Mouse (Mus musculus) forebrain, postnatal 0 days (tissue): ENCODE measurements around the gene Thrap3. TPM values are rescaled to one million over a fixed set of nuclear protein-coding genes. Genes with fewer than 3 reads are reported as not detected.
A peak's percentile ranks its signal among the peaks of the same experiment; 100 is the strongest.
"Not testable (repeated sequence)": the region's sequence is repeated elsewhere in the genome, so short reads cannot be mapped to it uniquely, and the experiment has no call there.

Experiments used
- ATAC-seq: fragments of 200-750 bp; cut with Nextera tagmentation; 2 replicates; pipeline ENCODE4 v1.8.0; 2017; ENCODE audit warnings: mild to moderate bottlenecking, moderate library complexity
- DNase-seq: peaks from one replicate; pipeline ENCODE4 v3.0.0-alpha.2; 2015
- H3K27ac ChIP-seq: fragments of 300-500 bp; sonication (generic); 2 replicates; pipeline ENCODE4 v1.5.1; 2014; ENCODE audit warnings: low read depth, mild to moderate bottlenecking, antibody characterized with exemption, low read length, moderate library complexity, mixed read lengths
- H3K27me3 ChIP-seq: fragments of 300-500 bp; sonication (generic); 2 replicates; pipeline ENCODE4 v1.6.1; 2014; ENCODE audit warnings: mild to moderate bottlenecking, low read length, mixed read lengths; ENCODE audit not compliant: insufficient read depth
- H3K36me3 ChIP-seq: fragments of 300-500 bp; sonication (generic); 2 replicates; pipeline ENCODE4 v1.6.1; 2014; ENCODE audit warnings: mild to moderate bottlenecking, moderate library complexity; ENCODE audit not compliant: insufficient read depth
- H3K4me1 ChIP-seq: fragments of 300-500 bp; sonication (generic); 2 replicates; pipeline ENCODE4 v1.6.1; 2014; ENCODE audit warnings: antibody characterized with exemption; ENCODE audit not compliant: insufficient read depth
- H3K4me2 ChIP-seq: fragments of 300-500 bp; sonication (generic); 2 replicates; pipeline ENCODE4 v1.6.1; 2014; ENCODE audit warnings: low read depth, mild to moderate bottlenecking, moderate library complexity
- H3K4me3 ChIP-seq: fragments of 300-500 bp; sonication (generic); 2 replicates; pipeline ENCODE4 v1.5.1; 2014; ENCODE audit warnings: low read depth, low read length, mixed read lengths
- H3K9ac ChIP-seq: fragments of 300-500 bp; sonication (generic); 2 replicates; pipeline ENCODE4 v1.6.1; 2014; ENCODE audit warnings: mild to moderate bottlenecking
- H3K9me3 ChIP-seq: fragments of 300-500 bp; sonication (generic); 2 replicates; pipeline ENCODE4 v1.6.1; 2016; ENCODE audit warnings: low read length
- CTCF ChIP-seq: sonication (generic); IDR thresholded peaks from 2 replicates; pipeline ENCODE4 v1.5.1; 2016; ENCODE audit warnings: antibody characterized with exemption, control low read depth, low read depth
- WGBS: fragments of 180-500 bp; shearing (Covaris S2); extraction: QIAGEN DNeasy Blood & Tissue Kit; methylation state at CpG from one replicate; pipeline ENCODE4 v1.1.7; 2014; 5-methylcytosine and 5-hydroxymethylcytosine counted together
- polyA plus RNA-seq: library from polyadenylated mRNA; unstranded; fragments of >200 nt; fragmentation: Nextera tagmentation; extraction: Ambion mirVana; gene quantifications from 2 replicates; pipeline ENCODE4 v1.2.1, GENCODE M21; 2015
- total RNA-seq: library from RNA; depleted of rRNA; stranded (reverse); fragments of >200 nt; gene quantifications from 2 replicates; pipeline ENCODE4 v1.2.3, GENCODE M21; 2014

Thrap3 gene
- total and polyA plus RNA-seq, 2 experiments from 2014 or later = 111 to 165 TPM

- Histone ChIP-seq H3K9ac (no peak overlapping the region), H3K4me2 (no peak overlapping the region), H3K4me3 (no peak overlapping the region), H3K9me3 (no peaks in the 10 kb centered on the region), H3K4me1 (no peaks in the 10 kb centered on the region), H3K27ac (no peak overlapping the region), H3K27me3 (no peaks in the 10 kb centered on the region), H3K36me3 (peaks cover 17% of the 10 kb centered on the region)
- no peak for DNase-seq
- no peak for ATAC-seq
- no peak for TF ChIP-seq CTCF
- WGBS = 87% methylated on average over 5 of the region's 5 CpGs
Measured at GRCm38 (mm10) chr4:126183034-126183433, 19.5 kb downstream of the Thrap3 start.

- DNase-seq (peak; percentile 70), ATAC-seq (peak; percentile 69)
- no peaks in the 10 kb centered on the region for H3K27me3 ChIP-seq
- H3K27ac ChIP-seq = no peak overlapping the region
- H3K9ac ChIP-seq = no peak overlapping the region
- WGBS = 50% methylated on average over 7 of the region's 7 CpGs
- no peak overlapping the region for H3K4me2 ChIP-seq
- no peak overlapping the region for H3K4me3 ChIP-seq
- H3K36me3 ChIP-seq = peaks cover 31% of the 10 kb centered on the region
- H3K9me3 ChIP-seq = no peaks in the 10 kb centered on the region
- H3K4me1 ChIP-seq = no peaks in the 10 kb centered on the region
- TF ChIP-seq CTCF = peak; percentile 81
Measured at GRCm38 (mm10) chr4:126181170-126181957, 21.2 kb downstream of the Thrap3 start.

GRCm38 (mm10) chr4:126175980-126176379, 26.6 kb downstream of the Thrap3 start:
- H3K4me3 ChIP-seq, H3K4me2 ChIP-seq, H3K9me3 ChIP-seq, DNase-seq, H3K4me1 ChIP-seq, H3K27ac ChIP-seq, H3K9ac ChIP-seq, H3K27me3 ChIP-seq, ATAC-seq: not testable (repeated sequence)
- 93% methylated on average over 7 of the region's 7 CpGs for WGBS
- H3K36me3 ChIP-seq = peaks cover 64% of the 10 kb centered on the region

DNA sequence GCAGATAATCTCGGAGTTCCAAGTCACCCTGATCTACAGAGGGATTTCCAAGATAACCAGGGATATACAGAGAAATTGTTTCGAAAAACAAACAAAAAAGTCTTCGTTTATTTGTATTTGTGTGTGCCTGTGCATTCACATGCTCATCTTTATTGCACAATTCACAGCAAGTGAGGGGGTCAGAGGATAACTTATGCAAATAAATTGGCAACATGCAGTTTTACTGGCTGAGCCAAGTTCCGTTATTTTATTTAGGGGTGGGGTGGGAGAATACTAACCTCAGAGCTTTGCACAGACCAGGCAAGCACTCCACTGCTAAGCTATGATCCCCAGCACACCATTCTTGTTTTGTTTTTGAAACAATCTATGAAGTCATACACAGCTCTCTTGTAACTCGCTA, 28.8 kb downstream of the Thrap3 start:
- 84% methylated on average over 5 of the region's 5 CpGs for WGBS
- Histone ChIP-seq H3K4me3 (no peak overlapping the region), H3K9ac (no peak overlapping the region), H3K9me3 (no peaks in the 10 kb centered on the region), H3K27ac (no peak overlapping the region), H3K27me3 (no peaks in the 10 kb centered on the region), H3K4me1 (no peaks in the 10 kb centered on the region), H3K4me2 (no peak overlapping the region), H3K36me3 (peaks cover 74% of the 10 kb centered on the region)
- no peak for TF ChIP-seq CTCF
- ATAC-seq (no peak), DNase-seq (no peak)

- not testable (repeated sequence) for H3K27me3 ChIP-seq, H3K9me3 ChIP-seq, DNase-seq, H3K4me2 ChIP-seq, ATAC-seq, H3K27ac ChIP-seq, H3K4me1 ChIP-seq, H3K9ac ChIP-seq, H3K4me3 ChIP-seq
- 95% methylated on average over 5 of the region's 5 CpGs for WGBS
- peaks cover 76% of the 10 kb centered on the region for H3K36me3 ChIP-seq
Measured at GRCm38 (mm10) chr4:126170737-126171136, 31.8 kb downstream of the Thrap3 start.

- DNase-seq (no peak), ATAC-seq (no peak)
- Histone ChIP-seq H3K4me2 (no peak overlapping the region), H3K4me1 (no peaks in the 10 kb centered on the region), H3K27ac (no peak overlapping the region), H3K9ac (no peak overlapping the region), H3K36me3 (peaks cover 63% of the 10 kb centered on the region), H3K4me3 (no peak overlapping the region), H3K9me3 (no peaks in the 10 kb centered on the region), H3K27me3 (no peaks in the 10 kb centered on the region)
- no peak for TF ChIP-seq CTCF
- 94% methylated on average over 6 of the region's 6 CpGs for WGBS
Measured at GRCm38 (mm10) chr4:126168851-126169250, 33.7 kb downstream of the Thrap3 start.

- Histone ChIP-seq H3K27me3 (no peaks in the 10 kb centered on the region), H3K4me3 (no peak overlapping the region), H3K27ac (no peak overlapping the region), H3K9ac (no peak overlapping the region), H3K4me2 (no peak overlapping the region), H3K36me3 (peaks cover 49% of the 10 kb centered on the region), H3K4me1 (peaks cover 8% of the 10 kb centered on the region; the same call in 1 of the 2 replicates), H3K9me3 (no peaks in the 10 kb centered on the region)
- TF ChIP-seq CTCF = no peak
- DNase-seq (no peak), ATAC-seq (no peak)
- 69% methylated on average over 3 of the region's 3 CpGs for WGBS
Measured at GRCm38 (mm10) chr4:126166084-126166483, 36.5 kb downstream of the Thrap3 start.

DNA sequence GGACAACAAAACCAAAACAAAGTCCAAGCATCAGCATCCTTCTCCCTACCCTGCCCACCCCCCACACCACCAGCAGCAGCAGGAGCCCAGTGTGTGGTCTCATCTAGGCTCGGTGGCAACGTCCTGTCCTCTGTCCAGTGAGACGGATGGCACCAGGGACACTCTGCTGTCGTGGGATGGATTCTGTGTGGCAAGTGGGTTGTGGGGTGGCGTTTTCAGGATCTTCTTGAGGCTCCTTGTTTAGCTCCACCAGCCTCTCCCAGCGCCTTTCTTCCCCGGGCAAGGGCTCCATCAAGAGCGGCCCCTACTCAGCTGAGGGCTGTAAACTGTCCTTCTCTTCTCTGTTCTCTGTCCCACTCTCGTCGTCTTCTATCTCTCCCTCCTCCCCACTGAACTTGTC, 37.5 kb downstream of the Thrap3 start:
- H3K4me2 ChIP-seq, H3K9ac ChIP-seq, DNase-seq, H3K27me3 ChIP-seq, H3K9me3 ChIP-seq, H3K27ac ChIP-seq, H3K4me3 ChIP-seq, H3K4me1 ChIP-seq, ATAC-seq: not testable (repeated sequence)
- 75% methylated on average over 8 of the region's 10 CpGs for WGBS
- H3K36me3 ChIP-seq = peaks cover 40% of the 10 kb centered on the region
